In the genomic region with DNA sequence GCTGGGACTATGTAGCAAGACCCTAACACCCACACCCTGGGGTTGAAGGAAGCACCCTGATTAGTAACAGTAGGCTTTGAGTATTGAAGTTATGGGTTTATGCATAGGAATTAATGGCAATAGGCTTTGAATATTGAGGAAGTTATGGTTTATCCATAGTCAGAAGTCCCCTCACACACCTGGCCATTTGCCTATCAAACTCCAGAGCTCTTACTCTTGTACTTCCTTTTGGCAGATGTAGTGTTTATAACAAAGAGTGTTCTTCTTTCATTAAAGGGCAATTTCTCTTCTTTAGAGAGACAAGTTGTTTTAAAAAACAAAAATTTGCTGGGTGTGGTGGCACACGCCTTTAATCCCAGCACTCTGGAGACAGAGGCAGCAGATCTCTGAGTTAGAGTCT, we compare ENCODE assay signal across 18 mouse cellular contexts.
"Had no signal": no experiment of that assay in that cellular context is flagged by ENCODE, and none has a peak within 500 bp of the region (broad histone marks: within the 10 kb centered on the region; RNA-seq: fewer than 3 reads in every experiment).

No protein-coding gene starts in this region.

- H3K4me1 ChIP-seq: midbrain, embryonic 13.5 days; midbrain, embryonic 15.5 days; neural tube, embryonic 13.5 days; neural tube, embryonic 15.5 days had no signal

- H3K9ac ChIP-seq: lung, embryonic 14.5 days; midbrain, embryonic 13.5 days; midbrain, embryonic 15.5 days; neural tube, embryonic 13.5 days; neural tube, embryonic 15.5 days had no signal

- DNase-seq: lung, adult 18-20 months; lung, embryonic 14.5 days; lung, postnatal 10 days; retina, postnatal 1 day; right cerebral cortex, adult 18-20 months; right cerebral cortex, postnatal 25 days; right cerebral cortex, postnatal 4 days; spleen, adult 18-20 months; thymus, adult 2 months; thymus, postnatal 25 days; thymus, postnatal 4 days had no signal

- H3K27ac ChIP-seq: macrophage; midbrain, embryonic 13.5 days; midbrain, embryonic 15.5 days; neural tube, embryonic 13.5 days; neural tube, embryonic 15.5 days had no signal

- H3K27me3 ChIP-seq: megakaryocyte, embryonic 14.5 days; midbrain, embryonic 13.5 days; midbrain, embryonic 15.5 days; neural tube, embryonic 13.5 days; neural tube, embryonic 15.5 days had no signal

- H3K4me2 ChIP-seq: lung, embryonic 14.5 days; midbrain, embryonic 11.5 days; midbrain, embryonic 13.5 days; midbrain, embryonic 15.5 days; neural tube, embryonic 13.5 days; neural tube, embryonic 15.5 days had no signal

- H3K9me3 ChIP-seq: midbrain, embryonic 13.5 days; midbrain, embryonic 15.5 days; neural tube, embryonic 13.5 days; neural tube, embryonic 15.5 days had no signal

- H3K4me3 ChIP-seq: megakaryocyte, embryonic 14.5 days; midbrain, embryonic 13.5 days; midbrain, embryonic 15.5 days; neural tube, embryonic 13.5 days; neural tube, embryonic 15.5 days had no signal

- ATAC-seq: midbrain, embryonic 13.5 days; midbrain, embryonic 15.5 days had no signal

- H3K36me3 ChIP-seq: midbrain, embryonic 13.5 days; midbrain, embryonic 15.5 days; neural tube, embryonic 13.5 days; neural tube, embryonic 15.5 days had no signal
